Mouse (Mus musculus) midbrain, postnatal 0 days (tissue): Measurements from ENCODE around the gene Retsat. TPM values are rescaled to one million over a fixed set of nuclear protein-coding genes. Genes with fewer than 3 reads are reported as not detected.

Experiments used
- ATAC-seq: fragments of 200-750 bp; cut with Nextera tagmentation; 2 replicates; pipeline ENCODE4 v1.8.0; 2017; ENCODE audit warnings: moderate number of reproducible peaks, mild to moderate bottlenecking, moderate TSS enrichment, moderate library complexity; ENCODE audit not compliant: low FRiP score
- DNase-seq: peaks from one replicate; pipeline ENCODE4 v3.0.0-alpha.2; 2015; ENCODE audit warnings: low spot score
- H3K27ac ChIP-seq: fragments of 300-500 bp; sonication (generic); 2 replicates; pipeline ENCODE4 v1.5.1; 2014; ENCODE audit warnings: low read depth, mild to moderate bottlenecking, low read length, mixed read lengths
- H3K27me3 ChIP-seq: fragments of 300-500 bp; sonication (generic); 2 replicates; pipeline ENCODE4 v1.6.1; 2014; ENCODE audit warnings: low read length, control low read depth, mixed read lengths; ENCODE audit not compliant: insufficient read depth
- H3K36me3 ChIP-seq: fragments of 300-500 bp; sonication (generic); 2 replicates; pipeline ENCODE4 v1.6.1; 2014; ENCODE audit warnings: low read length, control low read depth, mixed read lengths; ENCODE audit not compliant: insufficient read depth
- H3K4me1 ChIP-seq: fragments of 300-500 bp; sonication (generic); 2 replicates; pipeline ENCODE4 v1.6.1; 2014; ENCODE audit warnings: mild to moderate bottlenecking, control low read depth, antibody characterized with exemption, low read length, mixed read lengths; ENCODE audit not compliant: insufficient read depth
- H3K4me2 ChIP-seq: fragments of 300-500 bp; sonication (generic); 2 replicates; pipeline ENCODE4 v1.6.1; 2014; ENCODE audit warnings: low read depth, mild to moderate bottlenecking, low read length, mixed read lengths; ENCODE audit not compliant: poor library complexity, severe bottlenecking
- H3K4me3 ChIP-seq: fragments of 300-500 bp; sonication (generic); 2 replicates; pipeline ENCODE4 v1.5.1; 2014; ENCODE audit warnings: low read depth, mild to moderate bottlenecking, low read length, moderate library complexity
- H3K9ac ChIP-seq: fragments of 300-500 bp; sonication (generic); replicated peaks from 2 replicates; pipeline ENCODE4 v1.6.1; 2014; ENCODE audit warnings: mild to moderate bottlenecking, low read length, moderate library complexity, mixed read lengths; ENCODE audit not compliant: poor library complexity, severe bottlenecking
- H3K9me3 ChIP-seq: fragments of 300-500 bp; sonication (generic); 2 replicates; pipeline ENCODE4 v1.6.1; 2016; ENCODE audit warnings: low read length, control low read depth
- CTCF ChIP-seq: IDR thresholded peaks from 2 replicates; pipeline ENCODE4 v1.5.1; 2016; ENCODE audit warnings: antibody characterized with exemption, mild to moderate bottlenecking
- WGBS: fragments of 180-500 bp; shearing (Covaris S2); extraction: QIAGEN DNeasy Blood & Tissue Kit; methylation state at CpG from one replicate; pipeline ENCODE4 v1.1.7; 2014; 5-methylcytosine and 5-hydroxymethylcytosine counted together
- polyA plus RNA-seq: library from polyadenylated mRNA; unstranded; fragments of >200 nt; fragmentation: Nextera tagmentation; extraction: Ambion mirVana; gene quantifications from 2 replicates; pipeline ENCODE4 v1.2.1, GENCODE M21; 2015
- total RNA-seq: library from RNA; depleted of rRNA; stranded (reverse); fragments of >200 nt; gene quantifications from 2 replicates; pipeline ENCODE4 v1.2.3, GENCODE M21; 2014

Gene Retsat
- total and polyA plus RNA-seq, 2 experiments from 2014 or later: 4.4 to 7.5 TPM

GRCm38 (mm10) chr6:72631700-72632099 is 33.4 kb downstream of the Retsat start:
- TF ChIP-seq CTCF: no peak
- H3K9ac ChIP-seq: no peak overlapping the region
- no peak overlapping the region for H3K4me2 ChIP-seq
- no peak overlapping the region for H3K4me3 ChIP-seq
- H3K36me3 ChIP-seq: no peaks in the 10 kb centered on the region; the same call in 1 of the 2 replicates
- H3K4me1 ChIP-seq: no peaks in the 10 kb centered on the region
- no peak; the same call in none of the 2 replicates for ATAC-seq
- H3K27me3 ChIP-seq: no peaks in the 10 kb centered on the region
- DNase-seq: no peak
- H3K9me3 ChIP-seq: no peaks in the 10 kb centered on the region
- H3K27ac ChIP-seq: no peak overlapping the region
- 65% methylated on average over 6 of the region's 6 CpGs for WGBS

DNA sequence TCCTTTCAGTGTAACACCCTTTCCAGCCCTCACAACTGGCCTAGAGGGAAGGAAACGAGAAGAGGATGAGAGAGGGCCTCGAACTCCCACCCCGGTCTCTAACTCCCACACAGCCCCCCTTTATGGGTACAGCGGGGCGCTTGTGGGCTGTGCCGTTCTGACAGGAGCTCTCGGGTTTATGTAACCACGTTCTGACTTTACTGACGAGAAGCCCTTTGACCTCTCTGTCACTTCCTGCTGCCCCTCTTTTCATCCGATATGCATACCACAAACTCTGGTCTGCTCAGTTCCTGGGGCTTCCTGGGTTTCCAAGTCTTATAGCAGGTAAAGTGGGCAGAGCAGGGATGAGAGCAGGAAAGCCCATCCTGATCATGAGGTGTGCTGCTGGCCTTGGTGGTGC is 36.0 kb downstream of the Retsat start:
- Histone ChIP-seq H3K4me3 (no peak overlapping the region), H3K9me3 (no peaks in the 10 kb centered on the region), H3K27me3 (no peaks in the 10 kb centered on the region), H3K27ac (no peak overlapping the region), H3K36me3 (no peaks in the 10 kb centered on the region; the same call in 1 of the 2 replicates), H3K4me2 (no peak overlapping the region), H3K4me1 (no peaks in the 10 kb centered on the region), H3K9ac (no peak overlapping the region)
- ATAC-seq: no peak
- no peak for TF ChIP-seq CTCF
- no peak for DNase-seq
- WGBS: 83% methylated on average over 10 of the region's 10 CpGs

GRCm38 (mm10) chr6:72635760-72636431 is 37.6 kb downstream of the Retsat start:
- no peak overlapping the region for H3K9ac ChIP-seq
- H3K4me1 ChIP-seq: no peaks in the 10 kb centered on the region
- H3K27me3 ChIP-seq: no peaks in the 10 kb centered on the region
- H3K36me3 ChIP-seq: no peaks in the 10 kb centered on the region; the same call in 1 of the 2 replicates
- DNase-seq (peak; percentile 69), ATAC-seq (no peak)
- H3K4me3 ChIP-seq: no peak overlapping the region
- WGBS: 51% methylated on average over 12 of the region's 12 CpGs
- H3K4me2 ChIP-seq: no peak overlapping the region
- TF ChIP-seq CTCF: peak; percentile 78
- H3K9me3 ChIP-seq: no peaks in the 10 kb centered on the region
- H3K27ac ChIP-seq: no peak overlapping the region

DNA sequence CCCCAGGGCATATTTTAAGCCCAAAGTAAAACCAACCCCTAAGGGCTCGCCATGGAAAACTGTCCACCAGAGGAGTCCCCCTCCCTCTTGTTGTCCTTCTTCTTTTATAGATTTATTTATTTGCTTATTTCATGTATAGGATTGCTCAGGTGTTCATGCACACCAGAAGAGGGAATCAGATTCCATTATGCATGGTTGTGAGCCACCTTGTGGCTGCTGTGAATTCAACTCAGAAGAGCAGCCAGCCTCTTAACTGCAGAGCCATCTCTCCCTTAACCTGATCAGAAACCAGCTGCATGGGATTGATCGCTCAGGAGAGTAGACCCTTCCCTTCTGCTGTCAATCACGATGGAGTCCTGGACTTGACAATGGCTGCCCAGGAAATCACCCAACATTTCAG is 38.7 kb downstream of the Retsat start:
- no peak for DNase-seq

DNA sequence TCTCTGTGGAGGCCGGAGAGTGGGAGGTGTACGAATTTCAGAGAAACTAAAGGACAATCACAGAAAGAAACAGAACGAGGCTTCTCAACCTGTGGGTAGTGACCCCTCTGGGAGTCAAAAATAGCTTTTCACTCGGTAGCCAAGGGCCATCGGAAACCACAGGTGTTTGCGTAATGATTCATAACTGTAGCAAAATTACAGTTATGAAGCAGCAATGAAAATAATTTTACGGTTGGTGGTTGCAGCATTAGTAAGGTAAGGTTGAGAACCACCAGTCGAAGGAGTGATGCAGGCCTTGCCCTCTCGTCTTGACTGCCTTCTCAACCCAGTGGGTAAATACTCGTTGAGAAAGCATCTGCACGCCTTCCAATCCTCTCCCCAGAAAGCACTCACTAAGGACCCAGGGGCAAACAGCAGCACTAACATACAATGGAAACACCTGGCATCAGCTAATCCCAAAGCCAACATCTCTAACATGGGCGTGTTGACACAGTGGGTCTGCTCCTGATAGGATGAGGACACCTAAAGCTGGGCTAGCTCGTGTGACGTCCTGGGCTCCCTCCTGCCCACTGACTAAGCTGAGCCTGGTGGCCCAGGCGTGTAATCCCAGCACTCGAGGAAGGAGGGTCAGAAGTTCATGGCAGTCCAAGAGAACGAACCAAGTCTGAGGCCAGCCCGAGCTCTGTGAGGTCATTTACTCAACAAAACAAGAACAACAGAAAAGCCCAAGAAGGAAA is 43.1 kb downstream of the Retsat start:
- ATAC-seq (no peak), DNase-seq (no peak)
- Histone ChIP-seq H3K4me2 (no peak overlapping the region), H3K4me3 (no peak overlapping the region), H3K9ac (no peak overlapping the region), H3K36me3 (no peaks in the 10 kb centered on the region), H3K9me3 (no peaks in the 10 kb centered on the region), H3K27ac (no peak overlapping the region), H3K27me3 (no peaks in the 10 kb centered on the region), H3K4me1 (no peaks in the 10 kb centered on the region)
- 84% methylated on average over 18 of the region's 18 CpGs for WGBS
- TF ChIP-seq CTCF: no peak

More for the DNA sequence above, 38.7 kb downstream of the Retsat start:
- no peak for ATAC-seq
- peak; percentile 59 for TF ChIP-seq CTCF
- H3K4me3 ChIP-seq: no peak overlapping the region
- WGBS: 77% methylated on average over 3 of the region's 3 CpGs
- no peak overlapping the region for H3K9ac ChIP-seq
- H3K4me2 ChIP-seq: no peak overlapping the region
- no peak overlapping the region for H3K27ac ChIP-seq
- H3K36me3 ChIP-seq: no peaks in the 10 kb centered on the region; the same call in 1 of the 2 replicates
- no peaks in the 10 kb centered on the region for H3K27me3 ChIP-seq
- no peaks in the 10 kb centered on the region for H3K4me1 ChIP-seq
- H3K9me3 ChIP-seq: no peaks in the 10 kb centered on the region

- no peak for ATAC-seq
- no peak for TF ChIP-seq CTCF
- no peak overlapping the region for H3K9ac ChIP-seq
- H3K4me2 ChIP-seq: no peak overlapping the region
- H3K27me3 ChIP-seq: no peaks in the 10 kb centered on the region
- H3K9me3 ChIP-seq: no peaks in the 10 kb centered on the region
- no peak overlapping the region for H3K27ac ChIP-seq
- no peaks in the 10 kb centered on the region for H3K36me3 ChIP-seq
- no peak overlapping the region for H3K4me3 ChIP-seq
- no peak for DNase-seq
- 82% methylated on average over 4 of the region's 4 CpGs for WGBS
- H3K4me1 ChIP-seq: no peaks in the 10 kb centered on the region
These were observed 46.3 kb downstream of the Retsat start for GRCm38 (mm10) chr6:72644576-72644975.
